Mouse (Mus musculus) brown adipose tissue, adult 24 weeks (tissue): ENCODE data around the gene Zfp503. TPM values are rescaled to one million over a fixed set of nuclear protein-coding genes. Genes with fewer than 3 reads are reported as not detected.

Experiments used
- H3K27ac ChIP-seq: fragments of 200-500 bp; replicated peaks from 2 replicates; pipeline ENCODE4 v1.5.1; 2012; ENCODE audit warnings: low read depth, mild to moderate bottlenecking, low read length
- H3K4me1 ChIP-seq: fragments of 200-500 bp; 2 replicates; pipeline ENCODE4 v1.6.1; 2012; ENCODE audit warnings: low read length, mixed read lengths; ENCODE audit not compliant: control insufficient read depth, insufficient read depth, insufficient read length
- H3K4me3 ChIP-seq: fragments of 200-500 bp; 2 replicates; pipeline ENCODE4 v1.5.1; 2012; ENCODE audit warnings: low read depth, mild to moderate bottlenecking, low read length, moderate library complexity; ENCODE audit not compliant: insufficient read depth
- polyA plus RNA-seq: library from polyadenylated mRNA; stranded (reverse); fragments of >200 nt; gene quantifications from 2 replicates; pipeline ENCODE4 v1.2.4, GENCODE M21; 2012; ENCODE audit not compliant: missing spikeins, insufficient read depth, insufficient read length

Gene Zfp503
- polyA plus RNA-seq, result 4.0 and 5.1 TPM in 2 replicates

- peak within 1 kb of the TSS; percentile 65 for H3K4me3 ChIP-seq
- peak within 1 kb of the TSS; percentile 81 for H3K27ac ChIP-seq
Measured at GRCm38 (mm10) chr14:21989291-21989913, at the start of gene Zfp503. Gene Zfp503 (minus strand): TSS chr14:21989601.

DNA sequence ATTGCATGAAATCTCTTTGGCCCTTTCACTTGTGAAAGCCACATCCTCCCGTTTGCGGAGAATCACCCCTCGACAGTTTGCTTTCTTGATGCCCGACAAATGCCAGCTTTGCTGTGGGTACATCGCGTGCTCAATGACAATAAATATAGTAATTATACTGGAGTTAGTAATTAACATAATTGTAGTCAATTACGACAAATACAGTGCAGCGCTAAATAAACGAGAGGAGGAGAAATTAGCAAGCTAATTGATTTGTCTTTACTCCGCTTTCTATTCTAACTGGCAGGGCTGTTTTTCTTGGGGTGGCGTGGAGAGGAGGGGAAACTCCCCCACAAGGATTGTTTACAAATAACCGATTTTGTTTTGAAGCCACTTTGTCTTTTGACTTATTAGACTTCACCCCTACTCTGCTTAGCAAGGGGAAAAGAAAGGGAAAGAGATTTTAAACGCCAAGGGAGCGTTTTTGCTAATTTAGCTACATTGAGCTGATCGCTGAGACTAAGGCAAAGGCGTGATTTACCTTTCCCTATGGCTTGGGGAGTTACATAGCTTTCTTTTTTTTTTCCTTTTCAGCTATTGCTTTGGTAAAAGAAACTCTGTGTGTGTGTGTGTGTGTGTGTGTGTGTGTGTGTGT is 48.2 kb upstream of the Zfp503 start:
- Histone ChIP-seq H3K27ac (no peak overlapping the region), H3K4me1 (peaks cover 4% of the 10 kb centered on the region; the same call in 1 of the 2 replicates), H3K4me3 (no peak overlapping the region)

More at GRCm38 (mm10) chr14:21989291-21989913, at the start of gene Zfp503:
- H3K4me1 ChIP-seq, result peaks cover 3% of the 10 kb centered on the region; the same call in 1 of the 2 replicates

DNA sequence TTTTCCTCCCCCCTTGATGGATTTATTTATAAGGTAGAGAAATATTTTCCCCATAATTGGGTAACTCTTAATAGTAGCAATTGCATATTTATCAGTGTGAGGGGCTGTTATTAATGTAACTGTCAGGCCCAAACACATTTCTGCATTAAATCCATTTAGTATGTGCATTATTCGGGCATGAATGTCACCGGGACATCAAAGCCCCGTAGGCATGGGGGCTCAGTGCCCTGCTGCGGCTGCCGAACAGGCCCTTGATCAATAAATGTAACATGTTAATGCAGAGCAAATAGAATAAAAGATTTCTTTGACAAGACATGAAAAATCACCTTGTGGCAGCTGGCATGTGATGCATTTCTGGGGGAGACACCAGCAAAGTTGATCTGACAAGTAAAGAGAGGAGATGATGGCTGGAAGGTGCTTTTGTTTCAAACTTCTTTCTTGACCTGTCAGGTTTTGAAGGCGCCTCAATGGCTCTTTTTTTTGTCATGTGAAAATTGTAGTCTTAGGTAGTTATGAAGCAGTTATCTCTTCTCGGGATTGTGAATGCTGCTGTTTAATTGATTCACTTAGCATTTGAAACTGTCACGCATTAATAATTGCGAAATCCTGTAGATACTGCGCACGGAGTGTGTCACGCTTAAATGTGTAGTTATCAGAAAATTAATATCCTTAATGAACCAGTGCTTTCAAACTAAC is 47.5 kb upstream of the Zfp503 start:
- Histone ChIP-seq H3K4me1 (peaks cover 4% of the 10 kb centered on the region; the same call in 1 of the 2 replicates), H3K4me3 (no peak overlapping the region), H3K27ac (no peak overlapping the region)

DNA sequence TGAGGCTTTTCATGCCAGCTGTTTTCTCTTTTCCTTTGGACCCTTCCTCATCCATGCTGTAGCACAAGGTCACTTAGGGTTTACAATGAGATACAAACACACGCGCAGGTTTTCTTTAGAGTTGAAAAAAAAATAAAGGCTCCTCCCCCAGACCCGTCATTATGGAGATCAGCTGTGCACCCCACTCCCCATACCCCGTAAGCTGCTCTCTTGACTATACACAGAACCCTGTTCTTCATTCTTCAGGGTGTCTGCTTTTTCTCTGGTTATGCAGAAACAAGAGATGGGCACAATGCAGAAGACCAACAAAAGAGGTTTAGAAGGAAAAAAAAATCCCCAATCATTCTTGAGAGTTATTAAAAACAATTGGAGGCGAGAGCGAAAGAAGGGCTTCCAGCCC is 46.9 kb upstream of the Zfp503 start:
- no peak overlapping the region for H3K27ac ChIP-seq
- H3K4me1 ChIP-seq, result peaks cover 4% of the 10 kb centered on the region; the same call in 1 of the 2 replicates
- H3K4me3 ChIP-seq, result no peak overlapping the region

- Histone ChIP-seq H3K27ac (no peak overlapping the region), H3K4me1 (peaks cover 4% of the 10 kb centered on the region; the same call in 1 of the 2 replicates), H3K4me3 (no peak overlapping the region)
Measured at GRCm38 (mm10) chr14:22035900-22036299, 46.5 kb upstream of the Zfp503 start.

GRCm38 (mm10) chr14:22023533-22023932 is 34.1 kb upstream of the Zfp503 start:
- no peak overlapping the region for H3K4me3 ChIP-seq
- H3K27ac ChIP-seq, result no peak overlapping the region
- H3K4me1 ChIP-seq, result no peaks in the 10 kb centered on the region

DNA sequence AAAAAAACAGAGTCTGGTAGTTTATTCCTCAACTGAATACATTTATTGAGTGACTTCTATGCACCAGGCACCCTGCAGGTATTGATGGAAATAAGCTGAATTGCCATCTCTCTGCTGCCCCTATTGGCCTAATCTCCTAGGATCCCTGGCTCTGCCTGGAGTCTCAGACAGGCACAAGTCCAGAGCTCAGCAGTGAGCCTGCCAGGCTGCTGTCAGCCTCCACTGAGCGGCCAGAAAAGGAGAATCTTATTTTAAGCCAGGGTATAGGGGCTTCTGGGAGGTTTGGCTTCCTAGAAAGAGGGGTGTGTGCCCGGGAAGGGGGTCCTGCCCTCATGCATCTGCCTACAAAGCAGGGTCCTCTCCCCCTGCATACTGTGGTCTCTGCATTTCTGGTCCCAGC is 31.5 kb upstream of the Zfp503 start:
- no peaks in the 10 kb centered on the region for H3K4me1 ChIP-seq
- H3K27ac ChIP-seq, result no peak overlapping the region
- H3K4me3 ChIP-seq, result no peak overlapping the region

DNA sequence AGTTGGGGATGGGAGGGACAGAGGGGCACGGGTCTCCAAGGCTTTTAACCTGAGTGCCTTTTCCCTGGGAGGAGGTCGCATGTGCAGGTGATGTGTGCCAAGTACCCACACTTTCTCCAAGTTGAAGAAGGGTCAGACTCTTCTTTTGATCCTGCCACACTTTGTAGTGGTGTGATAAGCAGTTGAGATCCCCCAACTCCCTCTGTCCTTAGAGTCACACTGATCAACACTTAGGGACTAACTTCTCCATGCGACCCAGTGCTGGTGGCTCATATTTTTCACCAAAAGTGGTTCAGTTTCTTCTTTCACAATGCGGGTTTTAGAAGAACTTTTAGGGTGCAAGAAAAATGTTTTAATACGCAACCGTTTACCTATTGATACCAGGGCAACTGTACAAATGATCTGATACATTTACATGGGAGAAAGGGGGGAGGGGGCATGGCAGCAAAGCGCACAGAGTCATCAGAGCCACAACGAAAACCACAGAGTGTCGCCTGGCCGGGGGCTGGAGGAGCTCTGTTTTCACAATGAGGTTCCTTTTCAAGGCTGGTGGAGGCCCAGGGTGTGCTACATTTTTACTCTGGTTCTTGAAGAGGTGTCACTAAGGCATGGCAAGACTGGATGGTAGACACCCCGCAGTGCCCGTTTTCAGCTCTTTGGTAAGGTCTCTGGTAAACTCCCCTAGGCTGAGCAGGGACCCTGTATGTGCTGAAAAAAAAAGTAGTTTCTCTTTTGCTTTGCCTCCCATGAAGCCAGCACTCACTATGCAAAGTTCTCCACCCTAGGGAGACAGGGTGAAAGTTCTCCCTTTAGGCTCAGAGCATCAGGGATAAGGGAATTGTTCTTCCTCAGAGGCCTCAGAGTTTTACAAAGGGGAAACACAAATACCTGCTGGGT is 30.8 kb upstream of the Zfp503 start:
- peak overlapping the region; percentile 65 for H3K27ac ChIP-seq
- no peaks in the 10 kb centered on the region for H3K4me1 ChIP-seq
- peak overlapping the region; percentile 66 for H3K4me3 ChIP-seq

GRCm38 (mm10) chr14:22019252-22019948 is 30.0 kb upstream of the Zfp503 start, which contains the start of gene Lrmda:
Gene Lrmda (plus strand): TSS chr14:22019712.
- peaks cover 6% of the 10 kb centered on the region; the same call in 1 of the 2 replicates for H3K4me1 ChIP-seq
- peak within 1 kb of the TSS; percentile 66 for H3K4me3 ChIP-seq
- peak within 1 kb of the TSS; percentile 65 for H3K27ac ChIP-seq

GRCm38 (mm10) chr14:22017011-22017410 is 27.6 kb upstream of the Zfp503 start:
- Histone ChIP-seq H3K4me1 (peaks cover 6% of the 10 kb centered on the region; the same call in 1 of the 2 replicates), H3K27ac (no peak overlapping the region), H3K4me3 (no peak overlapping the region)

DNA sequence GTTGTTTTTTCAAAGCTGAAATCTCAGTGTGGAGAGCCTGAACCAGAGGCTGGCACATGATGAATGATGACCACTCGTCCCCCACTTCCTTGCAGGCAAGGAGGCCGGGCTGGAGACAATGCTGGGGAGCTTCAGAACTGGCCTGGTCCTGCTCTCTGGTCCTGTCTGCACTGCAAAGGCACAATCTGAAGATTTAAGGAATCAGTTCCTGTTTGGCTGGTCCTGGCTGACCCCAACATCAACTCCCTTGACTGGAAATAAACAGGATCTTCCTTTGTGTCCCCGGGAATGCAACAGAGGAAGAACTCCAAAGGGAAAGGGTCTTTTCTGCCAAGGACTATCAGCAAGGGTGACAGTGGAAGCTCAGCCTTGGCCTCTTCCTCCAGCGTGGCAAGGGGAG is 25.4 kb upstream of the Zfp503 start:
- Histone ChIP-seq H3K27ac (no peak overlapping the region), H3K4me3 (no peak overlapping the region), H3K4me1 (peaks cover 6% of the 10 kb centered on the region; the same call in 1 of the 2 replicates)

GRCm38 (mm10) chr14:22014315-22014714 is 24.9 kb upstream of the Zfp503 start:
- no peak overlapping the region for H3K4me3 ChIP-seq
- H3K27ac ChIP-seq, result no peak overlapping the region
- H3K4me1 ChIP-seq, result peaks cover 6% of the 10 kb centered on the region; the same call in 1 of the 2 replicates

DNA sequence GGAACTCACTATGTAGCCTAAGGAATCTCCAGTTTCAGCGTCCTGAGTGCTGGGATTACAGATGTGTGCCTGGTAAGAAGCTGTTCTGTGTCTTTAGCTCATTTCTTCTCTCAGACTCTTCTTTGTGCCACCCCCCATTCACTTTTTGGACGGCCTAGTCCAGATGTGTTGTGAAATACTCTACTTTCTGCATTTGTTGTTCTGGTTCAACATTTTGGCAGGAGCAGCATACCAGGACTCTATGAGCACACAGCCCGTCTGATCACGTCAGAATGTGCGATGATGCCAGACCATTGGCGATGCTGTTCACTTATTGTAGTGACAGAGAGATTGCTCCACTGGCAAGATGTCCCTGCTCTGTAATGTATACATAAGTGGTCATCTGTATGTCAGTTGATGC is 17.6 kb upstream of the Zfp503 start:
- no peak overlapping the region for H3K27ac ChIP-seq
- no peak overlapping the region for H3K4me3 ChIP-seq
- no peaks in the 10 kb centered on the region; the same call in 1 of the 2 replicates for H3K4me1 ChIP-seq

GRCm38 (mm10) chr14:22004943-22005342 is 15.5 kb upstream of the Zfp503 start:
- no peak overlapping the region for H3K27ac ChIP-seq
- H3K4me1 ChIP-seq, result no peaks in the 10 kb centered on the region; the same call in 1 of the 2 replicates
- H3K4me3 ChIP-seq, result no peak overlapping the region
